Mouse (Mus musculus): ENCODE results near the gene Pwp2. TPM values are rescaled to one million over a fixed set of nuclear protein-coding genes. Genes with fewer than 3 reads are reported as not detected.

The Pwp2 gene
- total RNA-seq, 2 experiments from 2014 or later, result 18.5 to 18.7 TPM

DNA sequence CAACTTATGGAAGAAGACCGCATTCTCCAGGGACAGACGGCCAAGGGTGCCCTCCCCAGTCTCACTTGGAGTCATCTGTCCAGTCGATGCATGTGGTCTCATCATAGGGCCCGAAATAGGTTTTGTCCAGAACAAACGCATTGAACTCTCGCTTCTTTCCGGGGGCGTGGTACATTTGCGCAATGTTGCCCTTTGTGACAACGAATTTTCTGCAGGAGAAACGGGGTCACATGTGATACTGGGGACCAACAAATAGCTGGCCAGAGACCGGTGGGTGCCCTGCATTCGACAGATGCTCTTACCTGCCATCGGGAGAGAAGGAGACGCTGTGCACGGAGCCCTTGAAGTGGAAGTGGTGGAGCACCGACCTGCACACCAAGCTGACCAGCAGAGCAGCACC lies 2.6 kb downstream of the Pwp2 start:
- DNase-seq (ENCODE audit: extremely low spot score in 1 of 2, low spot score in 2 of 2), result peak in 1 of 2 experiments; percentile 22
- intact Hi-C loops (cut with DNase I), result no loop called here

GRCm38 (mm10) chr10:78174474-78174873 lies 10.5 kb downstream of the Pwp2 start:
- peak in 1 of 2 experiments; percentile 11 for DNase-seq (ENCODE audit: extremely low spot score in 1 of 2, low spot score in 2 of 2)
- intact Hi-C loops (cut with DNase I), result no loop called here

DNA sequence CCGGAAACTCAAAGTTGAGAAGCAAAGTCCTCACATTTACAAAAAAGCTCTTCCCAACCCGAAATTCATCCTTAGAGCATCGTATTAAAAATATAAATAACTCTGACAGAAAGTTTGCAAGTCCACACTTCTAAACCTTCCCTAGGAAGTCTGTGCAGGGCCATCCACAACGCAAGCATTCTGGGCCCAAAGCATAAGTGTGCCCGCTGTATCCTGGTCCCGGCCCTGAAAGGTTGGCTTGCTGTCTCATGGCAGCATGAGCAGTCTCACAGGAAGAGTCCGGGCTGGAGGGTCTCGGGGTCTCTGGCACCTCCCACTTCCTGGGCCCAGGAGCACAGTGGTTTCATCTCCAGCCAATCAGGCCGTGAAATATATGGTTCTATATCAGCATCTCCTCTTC lies 13.4 kb downstream of the Pwp2 start:
- intact Hi-C loops (cut with DNase I), result no loop called here
- DNase-seq (ENCODE audit: extremely low spot score in 1 of 2, low spot score in 2 of 2), result peak in 1 of 2 experiments; percentile 16

- intact Hi-C loops (cut with DNase I), result no loop called here
- DNase-seq (ENCODE audit: extremely low spot score in 1 of 2, low spot score in 2 of 2), result peak in 1 of 2 experiments; percentile 15
Observed at GRCm38 (mm10) chr10:78171057-78171456, 13.9 kb downstream of the Pwp2 start.

DNA sequence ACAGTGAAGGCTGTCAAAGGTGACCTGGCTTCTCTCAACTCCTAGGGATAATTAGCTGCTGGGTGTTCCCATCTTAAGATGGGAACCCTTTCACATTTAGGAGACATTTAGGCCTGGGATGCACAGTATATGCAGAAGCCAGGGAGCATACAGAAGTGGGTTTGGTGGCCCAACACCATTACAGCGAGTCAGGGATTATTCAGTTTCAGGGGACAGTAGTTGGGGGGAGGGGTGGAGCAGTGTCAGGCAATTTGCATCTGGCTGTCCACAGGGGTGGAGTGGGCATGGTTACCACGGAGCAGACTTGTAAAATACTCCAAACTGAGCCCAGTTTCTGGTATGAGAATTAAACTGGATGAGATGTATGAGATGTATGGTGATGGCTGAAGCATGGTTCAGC lies 14.5 kb downstream of the Pwp2 start:
- intact Hi-C loops (cut with DNase I), result no loop called here
- peak in 1 of 2 experiments; percentile 36 for DNase-seq (ENCODE audit: extremely low spot score in 1 of 2, low spot score in 2 of 2)

DNA sequence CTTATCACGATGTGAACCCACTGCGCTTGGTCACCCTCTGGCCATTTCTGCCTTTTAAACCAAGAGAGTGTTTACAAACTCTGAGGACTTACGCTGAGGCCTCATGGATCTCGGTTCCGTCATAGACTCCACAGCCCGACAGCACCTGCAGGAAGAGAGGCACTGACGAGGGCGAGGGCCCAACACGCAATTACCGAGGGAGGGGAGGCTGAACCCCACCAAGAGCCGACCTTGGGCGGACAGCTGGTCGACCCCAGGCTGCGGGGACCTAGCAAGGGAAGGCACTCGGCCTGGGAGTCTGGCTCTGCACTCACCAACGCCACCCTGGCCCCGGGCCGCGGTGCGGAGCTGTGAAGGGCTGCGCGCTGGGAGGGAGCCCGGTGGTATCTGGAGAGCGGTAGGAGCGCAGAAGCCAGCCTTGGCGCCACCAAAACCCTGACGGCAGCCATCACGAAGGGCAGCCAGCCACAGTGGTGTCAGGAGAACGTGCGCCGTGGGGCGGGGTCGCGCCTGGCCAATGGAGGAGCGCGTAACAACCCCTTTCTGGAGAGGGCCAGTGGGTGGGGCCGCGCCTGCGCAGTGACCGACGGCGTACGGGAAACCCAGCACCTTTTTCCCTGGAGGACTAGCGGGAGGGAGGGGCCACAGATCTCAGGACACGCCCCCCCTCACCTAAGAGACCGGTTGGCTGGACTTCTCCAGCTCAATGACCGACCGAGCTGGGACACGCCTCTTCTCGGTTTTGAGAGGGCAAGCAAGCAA lies 15.5 kb downstream of the Pwp2 start, which contains the start of gene D10Jhu81e:
Gene D10Jhu81e (minus strand): TSS at position 502 of the 762 bp plus-strand sequence.
- intact Hi-C loops (cut with DNase I), result no loop called here
- peak; percentile 99 to 100 for DNase-seq (ENCODE audit: extremely low spot score in 1 of 2, low spot score in 2 of 2)

DNA sequence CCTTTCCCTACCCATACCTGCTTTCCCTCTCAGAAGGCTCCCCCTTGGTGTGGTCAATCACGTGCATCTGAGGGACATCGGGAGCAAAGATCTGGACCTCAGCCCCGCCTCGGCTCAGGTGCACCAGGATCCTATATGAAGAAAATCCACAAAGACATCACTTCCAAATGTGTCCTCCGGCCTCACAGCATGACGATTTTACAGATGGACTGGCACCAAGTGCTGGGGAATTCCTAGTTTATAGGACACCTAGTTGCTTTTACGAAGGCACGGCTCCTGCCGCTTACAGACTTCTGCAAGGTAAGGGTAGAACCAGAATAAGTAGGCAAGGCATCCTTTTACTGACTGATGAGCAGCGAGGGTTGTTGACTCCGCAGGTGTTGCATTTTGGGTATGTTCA lies 16.2 kb downstream of the Pwp2 start:
- DNase-seq (ENCODE audit: extremely low spot score in 1 of 2, low spot score in 2 of 2), result peak in 1 of 2 experiments; percentile 19
- intact Hi-C loops (cut with DNase I), result no loop called here

DNA sequence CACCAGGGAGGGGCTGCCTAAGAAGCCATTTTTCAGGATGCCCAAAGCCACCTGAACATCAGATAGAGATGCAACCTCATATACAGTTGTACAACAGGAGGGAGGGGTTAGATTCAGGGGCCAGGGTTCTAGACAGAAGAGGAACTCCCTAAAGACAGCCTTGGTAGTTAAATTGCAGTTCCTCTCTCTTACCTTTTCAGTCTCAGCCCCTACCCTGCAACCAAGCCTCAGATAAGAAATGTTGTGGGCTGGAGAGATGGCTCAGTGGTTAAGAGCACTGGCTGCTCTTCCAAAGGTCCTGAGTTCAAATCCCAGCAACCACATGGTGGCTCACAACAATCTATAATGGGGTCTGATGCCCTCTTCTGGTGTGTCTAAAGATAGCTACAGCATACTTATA lies 17.2 kb downstream of the Pwp2 start:
- DNase-seq (ENCODE audit: extremely low spot score in 1 of 2, low spot score in 2 of 2), result no peak
- intact Hi-C loops (cut with DNase I), result no loop called here

GRCm38 (mm10) chr10:78167333-78167732 lies 17.6 kb downstream of the Pwp2 start:
- DNase-seq (ENCODE audit: extremely low spot score in 1 of 2, low spot score in 2 of 2), result peak in 1 of 2 experiments; percentile 17
- intact Hi-C loops (cut with DNase I), result no loop called here

DNA sequence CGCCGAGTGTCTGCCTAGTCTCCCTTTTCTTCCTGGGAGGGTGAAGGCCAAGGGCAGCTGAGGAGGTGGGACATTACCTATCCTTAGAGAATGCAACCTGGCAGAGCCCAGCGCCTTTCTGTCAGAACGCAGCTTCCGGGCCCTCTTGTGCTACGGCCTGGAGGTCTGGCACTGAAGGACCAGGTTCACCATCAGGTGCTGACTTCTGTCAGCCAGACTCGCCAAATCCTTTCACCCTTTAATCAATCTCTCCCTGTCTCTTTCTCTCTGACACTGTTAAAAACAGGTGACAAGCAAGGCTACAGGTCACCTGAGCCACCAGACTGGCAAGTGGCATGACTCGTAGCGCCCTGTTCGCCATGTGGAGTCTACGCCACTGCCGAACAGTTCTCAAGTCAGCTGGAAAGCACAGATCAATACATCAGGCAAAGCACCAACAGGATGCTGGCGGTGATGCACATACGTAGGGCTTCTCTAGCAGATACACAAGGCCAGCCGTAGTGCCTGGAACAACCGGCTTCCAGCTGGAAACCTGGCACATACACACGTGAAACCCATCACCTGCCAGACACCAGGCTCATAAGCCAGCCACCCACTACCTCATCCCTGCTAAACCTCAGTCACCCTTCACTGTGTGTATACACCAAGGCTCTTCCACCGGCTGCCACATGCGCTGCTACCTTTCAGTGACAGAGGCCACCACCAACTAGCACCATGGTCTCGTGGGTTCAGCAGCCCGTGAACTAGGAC lies 19.5 kb downstream of the Pwp2 start:
- peak in 1 of 2 experiments; percentile 14 for DNase-seq (ENCODE audit: extremely low spot score in 1 of 2, low spot score in 2 of 2)
- intact Hi-C loops (cut with DNase I), result no loop called here

GRCm38 (mm10) chr10:78164786-78165185 lies 20.2 kb downstream of the Pwp2 start:
- DNase-seq (ENCODE audit: extremely low spot score in 1 of 2, low spot score in 2 of 2), result peak in 1 of 2 experiments; percentile 31
- intact Hi-C loops (cut with DNase I), result loop anchor here (5.0 kb wide), 1 partner anchor 137 kb away; no protein-coding TSS in a partner anchor

DNA sequence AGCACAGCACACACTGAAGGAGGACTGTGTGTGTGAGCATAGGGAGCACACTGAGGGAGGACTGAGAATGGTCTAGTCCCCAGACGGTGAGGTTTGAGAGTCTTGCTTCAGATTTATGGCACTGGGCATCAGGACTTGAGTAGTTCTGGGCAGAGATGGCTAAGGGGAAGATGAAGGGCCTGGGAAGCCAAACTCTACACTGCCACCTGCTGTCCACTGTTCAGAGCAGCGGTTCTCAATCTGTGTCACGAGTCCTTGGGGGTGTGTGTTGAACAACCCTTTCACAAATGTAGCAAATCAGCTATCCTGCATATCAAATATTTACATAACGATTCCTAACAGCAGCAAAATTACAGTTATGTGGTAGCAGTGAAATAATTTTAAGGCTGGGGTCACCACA lies 21.0 kb downstream of the Pwp2 start:
- intact Hi-C loops (cut with DNase I), result loop anchor here (5.0 kb wide), 1 partner anchor 137 kb away; no protein-coding TSS in a partner anchor
- peak in 1 of 2 experiments; percentile 76 for DNase-seq (ENCODE audit: extremely low spot score in 1 of 2, low spot score in 2 of 2)

GRCm38 (mm10) chr10:78163241-78163640 lies 21.7 kb downstream of the Pwp2 start:
- intact Hi-C loops (cut with DNase I), result loop anchor here (5.0 kb wide), 1 partner anchor 136 kb away; no protein-coding TSS in a partner anchor
- peak in 1 of 2 experiments; percentile 20 for DNase-seq (ENCODE audit: extremely low spot score in 1 of 2, low spot score in 2 of 2)

GRCm38 (mm10) chr10:78162646-78163045 lies 22.3 kb downstream of the Pwp2 start:
- intact Hi-C loops (cut with DNase I), result loop anchor here (5.0 kb wide), 1 partner anchor 135 kb away; no protein-coding TSS in a partner anchor
- peak in 1 of 2 experiments; percentile 30 for DNase-seq (ENCODE audit: extremely low spot score in 1 of 2, low spot score in 2 of 2)

GRCm38 (mm10) chr10:78161096-78161495 lies 23.9 kb downstream of the Pwp2 start:
- DNase-seq (ENCODE audit: extremely low spot score in 1 of 2, low spot score in 2 of 2), result peak in 1 of 2 experiments; percentile 40
- intact Hi-C loops (cut with DNase I), result loop anchor here (5.0 kb wide), 1 partner anchor 134 kb away; no protein-coding TSS in a partner anchor

DNA sequence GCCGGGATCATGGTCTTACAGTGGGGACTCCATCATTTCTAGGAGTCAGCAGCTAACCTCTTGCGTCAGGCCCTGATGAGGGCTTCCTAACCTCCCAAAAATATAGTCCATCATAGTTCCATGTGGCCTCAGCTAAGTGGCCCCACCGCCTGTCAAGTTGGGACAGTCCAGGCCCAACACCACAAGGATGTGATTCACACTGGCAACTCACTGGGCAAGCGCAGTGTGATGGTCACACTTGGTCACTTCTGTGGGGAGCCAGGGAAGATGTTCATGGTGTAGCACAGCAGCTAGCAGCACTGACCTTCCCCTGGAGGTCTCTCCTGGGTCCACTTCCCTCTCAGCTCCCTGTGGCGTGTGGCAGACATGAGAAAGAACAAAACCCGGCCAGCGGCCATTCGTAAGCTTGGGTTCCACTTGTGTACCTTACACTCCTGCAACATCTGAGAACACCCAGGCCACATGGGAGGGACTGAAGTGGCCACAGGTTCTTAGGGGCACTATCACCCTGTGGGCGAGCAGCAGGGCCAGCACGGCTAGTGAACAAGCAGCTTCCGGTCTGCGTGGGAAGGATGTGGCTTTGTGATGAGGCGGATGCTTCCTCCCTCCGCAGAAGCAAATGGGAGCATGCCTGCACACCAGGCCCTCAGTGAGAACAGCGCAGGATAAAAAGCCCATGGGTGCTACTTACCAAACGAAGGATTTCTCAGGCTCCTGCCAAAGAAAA lies 24.4 kb downstream of the Pwp2 start:
- intact Hi-C loops (cut with DNase I), result loop anchor here (5.0 kb wide), 1 partner anchor 133 kb away; no protein-coding TSS in a partner anchor
- DNase-seq (ENCODE audit: extremely low spot score in 1 of 2, low spot score in 2 of 2), result peak in 1 of 2 experiments; percentile 32

DNA sequence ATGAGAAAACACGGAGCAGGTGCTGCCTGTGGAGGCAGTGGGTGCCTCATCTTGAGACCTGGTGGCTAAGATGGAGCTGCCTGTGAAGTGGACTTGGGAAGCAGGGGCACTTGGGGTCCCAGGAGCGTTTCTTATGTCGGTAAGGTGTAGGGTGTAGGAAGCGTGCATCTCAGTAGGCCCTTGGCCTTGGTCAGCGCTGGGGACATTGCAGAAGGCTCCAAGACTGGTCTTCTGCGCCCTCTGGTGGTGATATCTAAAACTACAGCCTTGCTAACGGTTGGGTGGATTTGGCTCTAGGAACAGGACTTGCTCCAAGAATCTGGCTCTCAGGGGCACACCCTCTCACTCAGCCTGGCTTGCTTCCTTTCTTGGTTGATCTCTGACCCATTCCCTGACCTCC lies 25.0 kb downstream of the Pwp2 start:
- DNase-seq (ENCODE audit: extremely low spot score in 1 of 2, low spot score in 2 of 2), result peak; percentile 82 to 85
- intact Hi-C loops (cut with DNase I), result loop anchor here (5.0 kb wide), 1 partner anchor 133 kb away; no protein-coding TSS in a partner anchor

DNA sequence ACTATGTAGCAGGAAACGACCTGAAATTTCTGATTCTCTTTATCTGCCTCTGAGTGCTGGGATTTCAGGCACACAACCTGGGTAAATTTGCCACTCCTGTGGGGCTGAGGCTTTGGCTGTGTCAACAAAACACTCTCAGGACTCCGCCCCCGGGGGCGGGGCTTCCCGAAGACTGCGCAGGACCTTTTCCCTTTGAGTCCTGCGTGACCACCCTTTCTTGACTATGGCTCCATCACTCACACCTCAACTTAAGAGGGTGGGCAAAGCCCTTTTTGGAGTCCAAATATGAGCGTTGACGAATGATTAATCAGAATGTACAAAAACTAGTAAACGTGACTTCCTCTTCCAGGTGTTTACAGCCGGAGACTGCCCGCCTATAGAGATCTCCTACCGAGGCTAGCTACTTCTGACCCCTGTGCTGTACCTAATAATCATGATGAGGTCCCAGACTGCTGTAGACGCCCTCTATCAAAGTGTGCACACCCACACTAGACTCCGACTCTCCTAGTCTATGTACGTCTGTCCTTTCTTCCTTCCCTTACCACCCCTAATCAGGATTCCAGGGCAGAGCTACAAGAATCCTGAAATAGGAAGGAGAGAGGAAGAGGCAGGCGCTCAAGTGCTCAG lies 25.6 kb downstream of the Pwp2 start:
- intact Hi-C loops (cut with DNase I), result no loop called here
- peak in 1 of 2 experiments; percentile 69 for DNase-seq (ENCODE audit: extremely low spot score in 1 of 2, low spot score in 2 of 2)

Data from left cerebral cortex, postnatal 10 days (tissue).